Mouse (Mus musculus) gastrocnemius, adult 2 months (tissue): Measurements from ENCODE around the gene Syt13. TPM values are rescaled to one million over a fixed set of nuclear protein-coding genes. Genes with fewer than 3 reads are reported as not detected.

ENCODE experiments used
- DNase-seq: peaks from one replicate; pipeline ENCODE4 v3.0.0; 2022
- H3K27ac ChIP-seq: fragments of 200-600 bp; 2 replicates; pipeline ENCODE4 v1.8.1; 2022; ENCODE audit warnings: mild to moderate bottlenecking
- H3K4me3 ChIP-seq: fragments of 200-600 bp; 2 replicates; pipeline ENCODE4 v1.8.1; 2022; ENCODE audit warnings: mild to moderate bottlenecking, moderate library complexity
- CTCF ChIP-seq: fragments of 200-600 bp; IDR thresholded peaks from 2 replicates; pipeline ENCODE4 v1.8.1; 2022; ENCODE audit warnings: antibody characterized with exemption, mild to moderate bottlenecking, moderate library complexity
- intact Hi-C: fragments of 180-260 bp; cut with DNase I; formaldehyde crosslinking; loops from one replicate; pipeline ENCODE4 v1.15.1; 2025
- total RNA-seq, 2 experiments: library from RNA; stranded (reverse); gene quantifications; 2 replicates each; pipeline ENCODE4 v1.2.3; 2021

Syt13 gene
- total RNA-seq, 2 experiments from 2014 or later, result 0.06 TPM; not detected in 1

DNA sequence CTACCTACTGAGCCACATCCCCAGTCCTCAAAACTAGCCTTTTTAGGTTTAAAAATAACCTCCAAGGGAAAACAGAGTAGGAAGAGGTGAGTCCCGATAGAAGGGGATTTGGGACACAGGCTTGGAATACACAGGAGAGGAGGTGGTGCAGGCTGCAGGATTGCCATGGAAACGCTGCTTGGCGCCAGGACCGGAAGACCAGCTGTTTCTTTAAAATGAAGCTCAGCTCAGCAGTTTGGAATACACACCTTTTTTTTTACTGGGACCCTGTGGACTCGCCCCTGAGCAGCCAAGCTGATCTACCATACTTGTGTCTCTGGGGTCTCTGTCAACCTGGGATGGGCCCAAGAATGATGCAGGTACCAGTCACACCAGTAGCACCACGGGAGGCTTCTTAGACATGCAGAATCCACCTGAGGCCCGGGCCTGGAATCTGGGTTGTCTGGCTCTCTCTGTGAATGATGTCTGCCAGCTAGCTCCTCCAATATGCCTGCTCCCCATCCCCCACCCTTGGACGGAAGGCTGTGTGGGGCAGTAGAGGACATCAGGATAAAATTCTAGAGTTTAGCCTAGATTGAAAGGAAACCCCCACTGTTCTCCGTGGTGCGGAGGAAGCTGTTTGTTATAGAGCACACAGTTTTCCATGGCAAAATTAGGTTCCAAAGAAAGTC, 19.5 kb downstream of the Syt13 start:
- no peak overlapping the region for H3K4me3 ChIP-seq
- TF ChIP-seq CTCF, result no peak
- intact Hi-C loops, result no loop called here
- DNase-seq, result no peak
- no peak overlapping the region for H3K27ac ChIP-seq

DNA sequence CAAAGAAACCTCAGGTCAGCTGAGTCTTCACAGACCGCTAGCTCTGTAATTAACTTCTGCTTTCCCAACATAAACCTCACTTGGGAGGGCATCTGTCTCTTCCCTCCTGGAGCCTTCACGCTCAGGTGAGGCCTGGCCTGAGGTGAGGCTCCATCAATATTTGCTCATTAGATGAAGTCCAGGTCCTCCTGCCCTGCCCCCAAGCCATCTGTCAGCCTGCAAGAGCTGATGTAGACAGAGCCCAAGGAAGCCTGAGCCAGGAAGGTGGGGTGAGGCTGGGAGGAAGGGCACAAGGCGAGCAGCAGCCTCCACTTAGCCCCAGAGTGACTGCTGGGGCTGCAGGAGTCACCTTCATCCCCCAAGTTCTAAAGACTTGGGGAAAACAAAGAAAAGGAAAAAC, 20.6 kb downstream of the Syt13 start:
- DNase-seq, result no peak
- H3K27ac ChIP-seq, result no peak overlapping the region
- no peak overlapping the region for H3K4me3 ChIP-seq
- no peak for TF ChIP-seq CTCF
- intact Hi-C loops, result no loop called here

DNA sequence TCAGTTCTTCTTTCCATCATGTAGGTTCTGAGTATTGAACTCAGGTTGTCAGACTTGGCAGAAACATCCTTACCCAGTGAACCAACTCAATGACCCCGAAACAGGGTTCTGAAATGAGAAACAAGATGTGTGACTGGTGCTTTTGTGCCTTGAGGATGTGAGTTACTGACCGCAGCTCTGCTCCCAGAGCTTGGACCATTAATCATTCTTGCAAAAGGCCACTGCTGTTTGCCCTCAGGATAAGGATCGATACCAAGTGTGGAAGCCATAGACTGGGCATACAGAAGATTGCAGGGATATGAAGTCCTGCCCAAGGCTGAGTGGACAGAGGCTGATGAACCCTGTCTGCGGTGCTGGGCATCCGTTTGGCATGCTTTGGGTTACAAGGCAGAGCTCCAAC, 23.2 kb downstream of the Syt13 start:
- Histone ChIP-seq H3K27ac (no peak overlapping the region), H3K4me3 (no peak overlapping the region)
- DNase-seq, result no peak
- intact Hi-C loops, result no loop called here
- no peak for TF ChIP-seq CTCF

DNA sequence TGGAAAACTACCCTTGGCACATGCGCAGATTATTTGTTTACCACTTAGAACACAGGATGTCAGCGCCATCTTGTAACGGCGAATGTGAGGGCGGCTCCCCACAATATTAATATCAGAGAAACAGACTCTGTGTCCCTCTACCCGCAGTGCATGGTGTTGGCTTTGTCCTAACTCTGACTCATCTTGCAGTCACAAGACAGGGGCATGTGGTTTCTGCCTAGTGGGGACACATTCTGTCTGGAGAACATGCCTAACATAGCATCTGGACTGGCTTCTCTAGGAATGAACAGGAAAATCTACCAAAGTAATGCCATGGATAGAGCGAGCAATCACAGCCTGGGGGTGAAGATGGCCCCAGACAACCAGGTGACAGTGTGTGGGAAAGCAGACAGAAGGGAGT, 23.9 kb downstream of the Syt13 start:
- no peak overlapping the region for H3K4me3 ChIP-seq
- H3K27ac ChIP-seq, result no peak overlapping the region
- DNase-seq, result no peak
- no peak for TF ChIP-seq CTCF
- intact Hi-C loops, result no loop called here

- no peak for DNase-seq
- Histone ChIP-seq H3K4me3 (no peak overlapping the region), H3K27ac (no peak overlapping the region)
- intact Hi-C loops, result no loop called here
- TF ChIP-seq CTCF, result no peak
Observed at GRCm38 (mm10) chr2:92940963-92941362, 26.1 kb downstream of the Syt13 start.

- no peak for DNase-seq
- TF ChIP-seq CTCF, result no peak
- Histone ChIP-seq H3K4me3 (no peak overlapping the region), H3K27ac (no peak overlapping the region)
- intact Hi-C loops, result no loop called here
Observed at GRCm38 (mm10) chr2:92941463-92941862, 26.6 kb downstream of the Syt13 start.

DNA sequence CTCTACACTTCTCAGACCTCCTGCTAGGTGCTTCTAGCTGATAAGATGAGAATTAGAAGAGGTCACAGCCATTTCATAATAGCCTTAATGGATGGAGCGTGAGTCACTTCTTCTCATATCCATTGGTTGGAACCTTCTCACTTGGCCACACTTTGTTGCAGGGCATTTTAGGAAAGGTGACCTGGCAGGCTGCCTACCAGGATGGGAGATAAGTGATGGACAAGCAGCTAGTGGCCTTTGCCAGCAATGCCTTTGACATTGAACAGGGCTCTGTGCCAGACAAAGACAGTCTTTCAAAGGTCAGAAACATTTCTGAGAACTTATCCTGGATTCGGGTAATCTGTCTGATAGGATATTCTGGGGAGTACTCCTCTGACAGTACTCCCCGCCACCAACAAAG, 28.5 kb downstream of the Syt13 start:
- no peak overlapping the region for H3K4me3 ChIP-seq
- no peak for TF ChIP-seq CTCF
- no peak overlapping the region for H3K27ac ChIP-seq
- no peak for DNase-seq
- intact Hi-C loops, result no loop called here

DNA sequence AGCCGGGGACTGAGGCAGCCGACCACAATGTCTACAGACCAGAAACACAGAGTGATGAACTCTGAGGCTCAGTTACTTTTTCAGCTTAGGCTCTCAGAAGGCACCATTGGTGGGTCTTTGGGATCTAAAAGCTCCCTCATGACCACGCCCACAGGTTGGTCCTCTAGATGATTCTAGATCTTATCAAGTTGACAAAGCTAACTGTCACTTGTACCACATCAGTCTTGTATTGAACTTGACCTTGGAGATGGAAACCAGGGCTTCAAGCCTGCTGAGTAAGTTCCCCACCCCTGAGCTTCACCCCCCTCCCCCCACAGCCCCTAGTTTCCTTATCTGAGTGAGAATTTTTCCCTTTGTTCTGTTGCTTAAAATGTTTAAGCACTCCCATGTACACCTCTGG, 29.5 kb downstream of the Syt13 start:
- no peak for DNase-seq
- Histone ChIP-seq H3K27ac (no peak overlapping the region), H3K4me3 (no peak overlapping the region)
- intact Hi-C loops, result no loop called here
- no peak for TF ChIP-seq CTCF

- DNase-seq, result no peak
- intact Hi-C loops, result no loop called here
- H3K27ac ChIP-seq, result no peak overlapping the region
- no peak overlapping the region for H3K4me3 ChIP-seq
- TF ChIP-seq CTCF, result no peak
Observed at GRCm38 (mm10) chr2:92945125-92945746, 30.3 kb downstream of the Syt13 start.

- TF ChIP-seq CTCF, result no peak
- no peak overlapping the region for H3K4me3 ChIP-seq
- no peak overlapping the region for H3K27ac ChIP-seq
- intact Hi-C loops, result no loop called here
- DNase-seq, result no peak
Observed at GRCm38 (mm10) chr2:92945824-92946598, 31.1 kb downstream of the Syt13 start.

- intact Hi-C loops, result no loop called here
- H3K4me3 ChIP-seq, result no peak overlapping the region
- no peak for TF ChIP-seq CTCF
- DNase-seq, result peak; percentile 71
- H3K27ac ChIP-seq, result no peak overlapping the region
Observed at GRCm38 (mm10) chr2:92947981-92948698, 33.2 kb downstream of the Syt13 start.

GRCm38 (mm10) chr2:92948699-92949300, 33.9 kb downstream of the Syt13 start:
- no peak for DNase-seq
- intact Hi-C loops, result no loop called here
- H3K27ac ChIP-seq, result no peak overlapping the region
- no peak for TF ChIP-seq CTCF
- no peak overlapping the region for H3K4me3 ChIP-seq
